Comparison of ENCODE assay signal across 1 mouse cellular context in the genomic region with DNA sequence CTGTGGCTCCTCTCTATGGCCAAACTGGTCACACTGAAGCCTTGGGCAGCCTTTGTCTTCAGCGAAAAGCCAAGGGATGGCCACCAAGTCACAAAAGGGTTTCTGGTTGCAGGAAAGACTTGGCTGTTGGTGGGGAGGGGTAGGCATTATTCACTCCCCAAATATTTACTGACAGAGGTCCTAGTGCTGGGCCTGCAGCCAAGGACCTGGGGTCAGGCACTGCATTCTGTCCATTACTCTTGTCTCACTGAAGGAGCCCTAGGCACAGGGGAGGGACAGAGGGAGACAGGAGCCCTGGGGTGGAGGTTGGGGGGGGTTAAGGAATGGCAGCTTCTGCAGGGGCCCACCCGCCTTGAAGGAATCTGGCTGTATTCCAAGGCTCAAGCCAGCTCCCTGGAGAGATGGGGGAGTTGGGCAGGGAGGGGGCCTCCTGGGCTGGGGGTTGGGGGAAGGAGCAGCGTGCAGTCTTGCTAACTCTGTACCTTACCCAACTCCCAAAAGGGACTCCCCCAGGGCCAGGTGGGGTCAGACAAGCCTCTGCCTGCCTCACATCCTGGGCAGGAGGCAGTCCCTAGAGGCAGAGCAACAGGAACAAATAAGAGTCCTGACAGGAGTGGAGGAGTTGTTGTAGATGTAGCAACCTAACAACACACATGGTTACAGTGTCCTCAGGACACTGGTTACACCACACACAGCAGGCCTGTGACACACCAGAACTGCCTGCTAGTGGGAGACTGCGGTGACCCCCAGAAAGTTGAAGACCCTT.
TF ChIP-seq lines count a peak whose summit lies in the region.

No protein-coding gene starts in this region.

TF ChIP-seq in CH12.LX, 34 proteins besides CTCF, POLR2A, EP300 and RAD21 (continued from another document):
- 0 out of 2 replicates have a peak, but pooled peaks have one; percentile 18 for TF ChIP-seq UBTF (IDR thresholded peaks at IDR 0.05; ENCODE audit: low read depth, low read length)
- TF ChIP-seq BHLHE40 (IDR thresholded peaks at IDR 0.05; ENCODE audit: low read depth, low read length), result peak; percentile 82
- TF ChIP-seq MAZ (IDR thresholded peaks at IDR 0.05; ENCODE audit: low read depth, low read length), result peak; percentile 94
- TF ChIP-seq ZMIZ1 (IDR thresholded peaks at IDR 0.05; ENCODE audit: low read depth, low read length), result peak; percentile 59; the same call in 1 of the 2 replicates
- 0 out of 2 replicates have a peak, but pooled peaks have one; percentile 31 for TF ChIP-seq NRF1 (IDR thresholded peaks at IDR 0.05; ENCODE audit: low read depth, low read length)
- TF ChIP-seq JUND (conservative IDR thresholded peaks at IDR 0.05; ENCODE audit: low read depth, low read length), result peak; percentile 52; the same call in 1 of the 2 replicates
- peak; percentile 68 for TF ChIP-seq MXI1 (IDR thresholded peaks at IDR 0.05; ENCODE audit: low read depth, low read length)
- no peak; the same call in 1 of the 2 replicates for TF ChIP-seq ELF1 (IDR thresholded peaks at IDR 0.05; ENCODE audit: low read depth, low read length)
- TF ChIP-seq USF2 (conservative IDR thresholded peaks at IDR 0.05; ENCODE audit: low read depth, low read length), result no peak
- TF ChIP-seq USF1 (IDR thresholded peaks at IDR 0.05; ENCODE audit: low read depth, low read length), result no peak
- TF ChIP-seq ZKSCAN1 (IDR thresholded peaks at IDR 0.05; ENCODE audit: borderline replicate concordance, low read depth, low read length), result no peak
- TF ChIP-seq CHD1 (IDR thresholded peaks at IDR 0.05; ENCODE audit: low read depth, low read length), result peak; percentile 99
- TF ChIP-seq JUN (IDR thresholded peaks at IDR 0.05; ENCODE audit: insufficient read depth, low read depth, low read length), result no peak
- TF ChIP-seq NELFE (IDR thresholded peaks at IDR 0.05; ENCODE audit: low read depth, low read length), result peak; percentile 62
- no peak for TF ChIP-seq ZC3H11A (IDR thresholded peaks at IDR 0.05; ENCODE audit: low read depth, low read length)
- TF ChIP-seq TBP (conservative IDR thresholded peaks at IDR 0.05; ENCODE audit: low read depth, low read length), result peak; percentile 82
- TF ChIP-seq PAX5 (IDR thresholded peaks at IDR 0.05; ENCODE audit: low read length), result no peak
- peak; percentile 92 for TF ChIP-seq MYC (IDR thresholded peaks at IDR 0.05; ENCODE audit: low read depth, low read length)
- TF ChIP-seq CHD2 (IDR thresholded peaks at IDR 0.05; ENCODE audit: low read length), result peak; percentile 94
- TF ChIP-seq ZNF384 (IDR thresholded peaks at IDR 0.05; ENCODE audit: low read depth, low read length), result peak; percentile 76
- TF ChIP-seq SIN3A (IDR thresholded peaks at IDR 0.05; ENCODE audit: low read length), result peak; percentile 87; the same call in 1 of the 2 replicates
- TF ChIP-seq MAX (IDR thresholded peaks at IDR 0.05; ENCODE audit: low read length), result peak; percentile 65; the same call in 1 of the 2 replicates
- TF ChIP-seq TCF12 (IDR thresholded peaks at IDR 0.05; ENCODE audit: low read depth, low read length), result peak; percentile 99
- no peak for TF ChIP-seq GABPA (IDR thresholded peaks at IDR 0.05; ENCODE audit: insufficient replicate concordance, low read depth, low read length)
